Mouse (Mus musculus) midbrain, postnatal 0 days (tissue): ENCODE measurements around the gene Vmn1r81. TPM values are rescaled to one million over a fixed set of nuclear protein-coding genes. Genes with fewer than 3 reads are reported as not detected.

Source experiments
- ATAC-seq: fragments of 200-750 bp; cut with Nextera tagmentation; 2 replicates; pipeline ENCODE4 v1.8.0; 2017; ENCODE audit warnings: moderate number of reproducible peaks, mild to moderate bottlenecking, moderate TSS enrichment, moderate library complexity; ENCODE audit not compliant: low FRiP score
- DNase-seq: peaks from one replicate; pipeline ENCODE4 v3.0.0-alpha.2; 2015; ENCODE audit warnings: low spot score
- H3K27ac ChIP-seq: fragments of 300-500 bp; sonication (generic); 2 replicates; pipeline ENCODE4 v1.5.1; 2014; ENCODE audit warnings: low read depth, mild to moderate bottlenecking, low read length, mixed read lengths
- H3K27me3 ChIP-seq: fragments of 300-500 bp; sonication (generic); 2 replicates; pipeline ENCODE4 v1.6.1; 2014; ENCODE audit warnings: low read length, control low read depth, mixed read lengths; ENCODE audit not compliant: insufficient read depth
- H3K36me3 ChIP-seq: fragments of 300-500 bp; sonication (generic); 2 replicates; pipeline ENCODE4 v1.6.1; 2014; ENCODE audit warnings: low read length, control low read depth, mixed read lengths; ENCODE audit not compliant: insufficient read depth
- H3K4me1 ChIP-seq: fragments of 300-500 bp; sonication (generic); 2 replicates; pipeline ENCODE4 v1.6.1; 2014; ENCODE audit warnings: mild to moderate bottlenecking, control low read depth, antibody characterized with exemption, low read length, mixed read lengths; ENCODE audit not compliant: insufficient read depth
- H3K4me2 ChIP-seq: fragments of 300-500 bp; sonication (generic); 2 replicates; pipeline ENCODE4 v1.6.1; 2014; ENCODE audit warnings: low read depth, mild to moderate bottlenecking, low read length, mixed read lengths; ENCODE audit not compliant: poor library complexity, severe bottlenecking
- H3K4me3 ChIP-seq: fragments of 300-500 bp; sonication (generic); 2 replicates; pipeline ENCODE4 v1.5.1; 2014; ENCODE audit warnings: low read depth, mild to moderate bottlenecking, low read length, moderate library complexity
- H3K9ac ChIP-seq: fragments of 300-500 bp; sonication (generic); replicated peaks from 2 replicates; pipeline ENCODE4 v1.6.1; 2014; ENCODE audit warnings: mild to moderate bottlenecking, low read length, moderate library complexity, mixed read lengths; ENCODE audit not compliant: poor library complexity, severe bottlenecking
- H3K9me3 ChIP-seq: fragments of 300-500 bp; sonication (generic); 2 replicates; pipeline ENCODE4 v1.6.1; 2016; ENCODE audit warnings: low read length, control low read depth
- CTCF ChIP-seq: IDR thresholded peaks from 2 replicates; pipeline ENCODE4 v1.5.1; 2016; ENCODE audit warnings: antibody characterized with exemption, mild to moderate bottlenecking
- WGBS: fragments of 180-500 bp; shearing (Covaris S2); extraction: QIAGEN DNeasy Blood & Tissue Kit; methylation state at CpG from one replicate; pipeline ENCODE4 v1.1.7; 2014; 5-methylcytosine and 5-hydroxymethylcytosine counted together
- polyA plus RNA-seq: library from polyadenylated mRNA; unstranded; fragments of >200 nt; fragmentation: Nextera tagmentation; extraction: Ambion mirVana; gene quantifications from 2 replicates; pipeline ENCODE4 v1.2.1, GENCODE M21; 2015
- total RNA-seq: library from RNA; depleted of rRNA; stranded (reverse); fragments of >200 nt; gene quantifications from 2 replicates; pipeline ENCODE4 v1.2.3, GENCODE M21; 2014; rRNA removed

The Vmn1r81 gene
- total RNA-seq (not detected in 2 replicates), polyA plus RNA-seq (not detected in 2 replicates)

DNA sequence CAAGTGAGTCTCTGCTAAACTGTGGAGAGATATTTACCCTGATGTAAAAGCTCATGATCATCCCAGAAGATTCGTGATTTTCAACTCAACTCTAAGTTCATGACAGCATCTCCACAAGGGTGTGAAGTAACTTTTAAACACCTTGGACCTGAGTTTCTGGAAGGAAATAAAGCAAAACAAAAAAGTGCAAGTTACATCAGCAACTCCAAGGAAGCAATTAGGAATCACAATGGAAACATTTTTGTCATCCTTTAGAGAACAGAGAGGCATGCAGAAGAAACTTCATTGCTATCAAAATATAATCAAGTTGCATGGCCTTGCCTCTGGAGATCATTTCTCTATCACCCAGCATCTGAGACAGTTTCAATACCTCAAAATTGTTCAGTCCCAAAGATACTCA is at the start of gene Vmn1r81:
TSS of gene Vmn1r81 (minus strand) at position 101 of the 400 bp plus-strand sequence.
- no peak for TF ChIP-seq CTCF
- H3K27me3 ChIP-seq, result no peaks in the 10 kb centered on the region
- DNase-seq, result no peak
- no peak within 1 kb of the TSS for H3K4me2 ChIP-seq
- 66% methylated on average over 1 of the region's 1 CpGs for WGBS
- no peak for ATAC-seq
- no peak within 1 kb of the TSS for H3K4me3 ChIP-seq
- H3K27ac ChIP-seq, result no peak within 1 kb of the TSS
- H3K9ac ChIP-seq, result no peak within 1 kb of the TSS
- H3K36me3 ChIP-seq, result no peaks in the 10 kb centered on the region
- H3K9me3 ChIP-seq, result peaks cover 16% of the 10 kb centered on the region; the same call in 1 of the 2 replicates
- H3K4me1 ChIP-seq, result no peaks in the 10 kb centered on the region

DNA sequence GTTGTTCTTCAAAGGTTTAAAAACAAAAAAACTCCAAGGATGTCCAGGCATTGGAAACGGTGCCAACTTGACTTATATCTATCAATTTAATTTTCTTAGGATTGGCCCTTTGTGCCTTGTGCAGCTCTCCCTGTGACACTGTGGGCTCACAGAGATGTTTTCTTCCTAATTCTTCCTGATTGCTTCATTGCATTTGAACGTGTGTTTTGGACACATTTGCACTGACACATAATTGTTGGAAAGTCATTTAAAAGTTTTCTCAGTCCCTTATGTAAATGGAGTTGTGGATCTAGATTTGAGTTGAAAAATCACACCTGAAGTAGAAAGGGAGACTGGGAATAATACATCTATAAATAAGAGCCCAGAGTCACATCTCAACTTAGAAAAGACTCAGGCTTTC is 32.1 kb upstream of the Vmn1r81 start, which contains the start of gene Vmn1r82:
TSS of gene Vmn1r82 (plus strand) at position 301 of the 400 bp plus-strand sequence.
- no peak for TF ChIP-seq CTCF
- DNase-seq (no peak), ATAC-seq (no peak)
- Histone ChIP-seq H3K9ac (no peak within 1 kb of the TSS), H3K4me3 (no peak within 1 kb of the TSS), H3K27ac (no peak within 1 kb of the TSS), H3K36me3 (no peaks in the 10 kb centered on the region), H3K4me2 (no peak within 1 kb of the TSS), H3K9me3 (peaks cover 16% of the 10 kb centered on the region), H3K27me3 (no peaks in the 10 kb centered on the region), H3K4me1 (no peaks in the 10 kb centered on the region)
- 52% methylated on average over 2 of the region's 2 CpGs for WGBS

DNA sequence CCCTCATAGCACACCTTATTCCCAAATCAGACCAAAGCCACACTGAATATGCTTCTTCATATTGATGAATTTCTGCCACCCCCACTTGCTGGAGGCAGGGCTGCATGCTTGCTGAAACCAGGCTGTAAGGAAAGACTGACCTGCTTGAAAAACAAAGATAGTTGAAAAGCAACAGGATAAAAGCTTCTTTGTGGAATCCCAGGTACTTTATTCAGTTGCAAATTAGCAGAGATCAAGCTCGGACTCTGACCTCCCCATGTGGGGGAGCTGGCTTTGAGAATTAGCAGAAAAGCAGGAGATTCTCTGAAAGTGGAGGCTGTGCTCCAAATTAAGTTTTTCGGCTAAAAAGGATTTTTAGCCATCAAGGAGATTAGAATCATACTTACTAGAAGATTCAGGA is 63.9 kb downstream of the Vmn1r81 start:
- DNase-seq (no peak), ATAC-seq (no peak)
- no peaks in the 10 kb centered on the region for H3K4me1 ChIP-seq
- H3K9me3 ChIP-seq, result peaks cover 4% of the 10 kb centered on the region; the same call in 1 of the 2 replicates
- H3K27ac ChIP-seq, result no peak overlapping the region
- H3K36me3 ChIP-seq, result no peaks in the 10 kb centered on the region
- H3K4me3 ChIP-seq, result no peak overlapping the region
- no peak for TF ChIP-seq CTCF
- H3K9ac ChIP-seq, result no peak overlapping the region
- WGBS, result 65% methylated on average over 2 of the region's 2 CpGs
- H3K4me2 ChIP-seq, result no peak overlapping the region
- no peaks in the 10 kb centered on the region for H3K27me3 ChIP-seq

Other genes with a start within 250 kb of the Vmn1r81 start
- gene Vmn1r77, start 231.5 kb downstream of the Vmn1r81 start, total RNA-seq, result not detected in 2 replicates
- gene Vmn1r77, start 231.5 kb downstream of the Vmn1r81 start, polyA plus RNA-seq, result not detected in 2 replicates
- not detected in 2 replicates for gene Vmn1r78, start 118.0 kb downstream of the Vmn1r81 start, total RNA-seq
- gene Vmn1r78, start 118.0 kb downstream of the Vmn1r81 start, polyA plus RNA-seq, result not detected in 2 replicates
- gene Vmn1r79, start 97.0 kb downstream of the Vmn1r81 start, total RNA-seq, result not detected in 2 replicates
- gene Vmn1r79, start 97.0 kb downstream of the Vmn1r81 start, polyA plus RNA-seq, result not detected in 2 replicates
- gene Vmn1r80, start 79.0 kb downstream of the Vmn1r81 start, total RNA-seq, result not detected in 2 replicates
- gene Vmn1r80, start 79.0 kb downstream of the Vmn1r81 start, polyA plus RNA-seq, result not detected in 2 replicates
- gene Vmn1r82, start 32.2 kb upstream of the Vmn1r81 start, total RNA-seq, result not detected in 2 replicates
- gene Vmn1r82, start 32.2 kb upstream of the Vmn1r81 start, polyA plus RNA-seq, result not detected in 2 replicates
- not detected in 2 replicates for gene Vmn1r83, start 61.2 kb upstream of the Vmn1r81 start, total RNA-seq
- not detected in 2 replicates for gene Vmn1r83, start 61.2 kb upstream of the Vmn1r81 start, polyA plus RNA-seq
- gene Vmn1r84, start 101.0 kb upstream of the Vmn1r81 start, total RNA-seq, result not detected in 2 replicates
- gene Vmn1r84, start 101.0 kb upstream of the Vmn1r81 start, polyA plus RNA-seq, result not detected in 2 replicates
- gene Zfp551, start 154.5 kb upstream of the Vmn1r81 start, total RNA-seq, result 9.0 and 11.0 TPM in 2 replicates
- gene Zfp551, start 154.5 kb upstream of the Vmn1r81 start, polyA plus RNA-seq, result 9.6 and 10.2 TPM in 2 replicates
- 27.1 and 33.8 TPM in 2 replicates for gene Zfp606, start 210.0 kb upstream of the Vmn1r81 start, total RNA-seq
- gene Zfp606, start 210.0 kb upstream of the Vmn1r81 start, polyA plus RNA-seq, result 21.8 and 23.3 TPM in 2 replicates
- not detected in 2 replicates for gene 2900092C05Rik, start 244.2 kb upstream of the Vmn1r81 start, total RNA-seq
- not detected in 2 replicates for gene 2900092C05Rik, start 244.2 kb upstream of the Vmn1r81 start, polyA plus RNA-seq